Mouse (Mus musculus) embryo, embryonic 9.5 days (tissue): ENCODE results near the gene Trp53tg5.

Experiments
- DNase-seq: peaks from one replicate; pipeline ENCODE4 v3.0.0-alpha.2; 2017; ENCODE audit errors: extremely low spot score

Trp53tg5 gene

GRCm38 (mm10) chr2:164449341-164450042 is 24.0 kb downstream of the Trp53tg5 start:
- DNase-seq: no peak

GRCm38 (mm10) chr2:164448921-164449320 is 24.6 kb downstream of the Trp53tg5 start:
- no peak for DNase-seq

- no peak for DNase-seq
These were observed 25.4 kb downstream of the Trp53tg5 start for GRCm38 (mm10) chr2:164448140-164448539.

GRCm38 (mm10) chr2:164446086-164446469 is 27.4 kb downstream of the Trp53tg5 start:
- no peak for DNase-seq

- no peak for DNase-seq
These were observed 28.0 kb downstream of the Trp53tg5 start for GRCm38 (mm10) chr2:164445399-164446085.

GRCm38 (mm10) chr2:164444701-164445100 is 28.8 kb downstream of the Trp53tg5 start:
- DNase-seq: no peak

GRCm38 (mm10) chr2:164443460-164444000 is 30.0 kb downstream of the Trp53tg5 start, which contains the start of gene Sdc4:
TSS of gene Sdc4 (minus strand) at chr2:164443887.
- no peak for DNase-seq

- peak; percentile 88 for DNase-seq
These were observed 30.5 kb downstream of the Trp53tg5 start for GRCm38 (mm10) chr2:164443051-164443437.

- DNase-seq: no peak
These were observed 31.0 kb downstream of the Trp53tg5 start for GRCm38 (mm10) chr2:164442315-164443050.

- no peak for DNase-seq
These were observed 31.8 kb downstream of the Trp53tg5 start for GRCm38 (mm10) chr2:164441731-164442130.

- no peak for DNase-seq
These were observed 32.4 kb downstream of the Trp53tg5 start for GRCm38 (mm10) chr2:164441155-164441554.

- DNase-seq: no peak
These were observed 33.2 kb downstream of the Trp53tg5 start for GRCm38 (mm10) chr2:164440314-164440713.

GRCm38 (mm10) chr2:164439001-164439421 is 34.5 kb downstream of the Trp53tg5 start:
- DNase-seq: no peak

- no peak for DNase-seq
These were observed 35.3 kb downstream of the Trp53tg5 start for GRCm38 (mm10) chr2:164438257-164438656.

GRCm38 (mm10) chr2:164437710-164438109 is 35.8 kb downstream of the Trp53tg5 start:
- no peak for DNase-seq

GRCm38 (mm10) chr2:164436961-164437360 is 36.6 kb downstream of the Trp53tg5 start:
- no peak for DNase-seq

- no peak for DNase-seq
These were observed 37.2 kb downstream of the Trp53tg5 start for GRCm38 (mm10) chr2:164436215-164436913.

GRCm38 (mm10) chr2:164435216-164436090 is 38.1 kb downstream of the Trp53tg5 start:
- no peak for DNase-seq

- DNase-seq: no peak
These were observed 38.8 kb downstream of the Trp53tg5 start for GRCm38 (mm10) chr2:164434681-164435080.

- no peak for DNase-seq
These were observed 40.1 kb downstream of the Trp53tg5 start for GRCm38 (mm10) chr2:164433278-164433895.
